19 mouse cellular contexts compared by ENCODE assay signal in genomic region chr6:8364757-8365150, GRCm38 (mm10).
"Had no signal": no experiment of that assay in that cellular context is flagged by ENCODE, and none has a peak within 500 bp of the region (broad histone marks: within the 10 kb centered on the region; RNA-seq: fewer than 3 reads in every experiment).

No protein-coding gene starts in this region.

- DNase-seq: liver, embryonic 13.5 days; liver, postnatal 0 days; lung, adult 2 months; lung, postnatal 14 days; lung, postnatal 36 days; midbrain, embryonic 14.5 days; right cerebral cortex, adult 18-20 months; right cerebral cortex, postnatal 25 days; right cerebral cortex, postnatal 4 days; spleen, adult 18-20 months had no signal

- H3K36me3 ChIP-seq: liver, embryonic 13.5 days; liver, embryonic 15.5 days; lung, embryonic 15.5 days; midbrain, embryonic 12.5 days; neural tube, embryonic 13.5 days; neural tube, embryonic 15.5 days had no signal

- H3K4me3 ChIP-seq: liver, embryonic 13.5 days; liver, embryonic 15.5 days; lung, embryonic 15.5 days; midbrain, embryonic 10.5 days; midbrain, embryonic 12.5 days; myocyte; neural tube, embryonic 13.5 days; neural tube, embryonic 15.5 days had no signal

- H3K9ac ChIP-seq: liver, embryonic 13.5 days; liver, embryonic 15.5 days; liver, postnatal 0 days; lung, embryonic 15.5 days; midbrain, embryonic 12.5 days; neural tube, embryonic 13.5 days; neural tube, embryonic 15.5 days had no signal

- H3K27ac ChIP-seq: liver, embryonic 13.5 days; liver, embryonic 15.5 days; lung, embryonic 15.5 days; midbrain, embryonic 10.5 days; midbrain, embryonic 12.5 days; neural tube, embryonic 13.5 days had no signal

- H3K27me3 ChIP-seq: liver, embryonic 13.5 days; liver, embryonic 15.5 days; lung, embryonic 15.5 days; midbrain, embryonic 12.5 days; neural tube, embryonic 13.5 days; neural tube, embryonic 15.5 days had no signal

- H3K4me2 ChIP-seq: liver, embryonic 13.5 days; liver, embryonic 15.5 days; lung, embryonic 15.5 days; midbrain, embryonic 12.5 days; neural tube, embryonic 13.5 days; neural tube, embryonic 15.5 days had no signal

- H3K9me3 ChIP-seq: liver, embryonic 13.5 days; liver, embryonic 15.5 days; lung, embryonic 15.5 days; midbrain, embryonic 10.5 days; midbrain, embryonic 12.5 days; neural tube, embryonic 13.5 days; neural tube, embryonic 15.5 days had no signal

- H3K4me1 ChIP-seq: liver, embryonic 13.5 days; liver, embryonic 15.5 days; lung, embryonic 15.5 days had no signal

- ATAC-seq: liver, postnatal 0 days; lung, postnatal 0 days; midbrain, embryonic 16.5 days had no signal
